Mouse (Mus musculus): ENCODE data around the gene Per1. TPM values are rescaled to one million over a fixed set of nuclear protein-coding genes. Genes with fewer than 3 reads are reported as not detected.

The Per1 gene
- polyA plus RNA-seq, 1 experiment from 2014 or later = 6.1 TPM

DNA sequence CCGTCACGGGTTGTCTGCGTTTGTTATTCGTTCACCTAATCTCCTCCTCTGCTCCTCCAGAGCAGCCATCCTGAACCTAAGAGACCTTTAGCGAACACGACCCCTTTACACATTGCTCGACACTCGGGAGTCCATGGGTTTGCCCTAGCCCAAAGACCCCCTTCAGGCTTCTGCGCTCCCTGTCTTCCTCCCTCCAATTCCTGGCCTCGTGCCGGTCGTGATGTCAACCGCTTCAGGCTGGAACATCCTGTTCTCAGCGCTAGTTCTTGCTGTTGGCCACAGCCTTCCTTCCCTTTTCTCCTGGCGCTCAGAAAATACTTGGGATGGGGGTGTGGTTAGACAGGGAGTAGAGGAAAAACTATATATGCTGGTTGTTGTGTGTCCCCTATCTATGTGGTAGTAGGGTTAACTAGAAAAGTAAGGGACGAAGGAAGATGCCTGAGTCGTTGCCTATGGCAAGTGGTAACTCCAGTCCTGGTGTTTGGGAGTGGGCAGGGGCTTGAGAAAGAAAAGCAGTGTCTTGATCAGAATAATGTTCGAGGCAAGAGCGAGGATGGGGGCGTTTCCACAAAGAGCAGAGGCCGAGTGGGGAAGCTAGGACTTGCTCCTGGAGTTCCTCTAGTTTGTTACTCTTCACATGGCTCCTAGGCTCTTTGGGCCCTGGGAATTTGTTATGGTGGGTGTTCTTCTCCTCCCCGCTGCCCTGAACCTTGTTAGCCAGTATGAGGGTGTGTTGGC lies 4.3 kb downstream of the Per1 start:
- 2% methylated on average over 22 of the region's 22 CpGs for WGBS
- Histone ChIP-seq H3K27me3 (replicated peaks; ENCODE audit: low read depth, poor library complexity, severe bottlenecking) (no peaks in the 10 kb centered on the region), H3K36me3 (replicated peaks) (peaks cover 39% of the 10 kb centered on the region), H3K4me1 (peaks cover 62% of the 10 kb centered on the region), H3K27ac (replicated peaks) (peak overlapping the region; percentile 80), H3K4me3 (peak overlapping the region; percentile 72), H3K9me3 (no peaks in the 10 kb centered on the region)
- no peak for DNase-seq (ENCODE audit: low spot score)

GRCm38 (mm10) chr11:69099915-69100345 lies 4.9 kb downstream of the Per1 start:
- peak; percentile 91 for DNase-seq (ENCODE audit: low spot score)
- Histone ChIP-seq H3K27ac (replicated peaks) (peak overlapping the region; percentile 80), H3K4me1 (peaks cover 59% of the 10 kb centered on the region), H3K9me3 (no peaks in the 10 kb centered on the region), H3K36me3 (replicated peaks) (peaks cover 45% of the 10 kb centered on the region), H3K27me3 (replicated peaks; ENCODE audit: low read depth, poor library complexity, severe bottlenecking) (no peaks in the 10 kb centered on the region), H3K4me3 (peak overlapping the region; percentile 72)
- WGBS = 2% methylated on average over 23 of the region's 23 CpGs

- no peaks in the 10 kb centered on the region for H3K27me3 ChIP-seq (replicated peaks; ENCODE audit: low read depth, poor library complexity, severe bottlenecking)
- peak overlapping the region; percentile 80 for H3K27ac ChIP-seq (replicated peaks)
- no peak for DNase-seq (ENCODE audit: low spot score)
- peaks cover 54% of the 10 kb centered on the region for H3K36me3 ChIP-seq (replicated peaks)
- WGBS = 90% methylated on average over 20 of the region's 20 CpGs
- H3K9me3 ChIP-seq = no peaks in the 10 kb centered on the region
- H3K4me1 ChIP-seq = peaks cover 52% of the 10 kb centered on the region
- peak overlapping the region; percentile 72 for H3K4me3 ChIP-seq
These were observed 5.8 kb downstream of the Per1 start for GRCm38 (mm10) chr11:69100639-69101360.

DNA sequence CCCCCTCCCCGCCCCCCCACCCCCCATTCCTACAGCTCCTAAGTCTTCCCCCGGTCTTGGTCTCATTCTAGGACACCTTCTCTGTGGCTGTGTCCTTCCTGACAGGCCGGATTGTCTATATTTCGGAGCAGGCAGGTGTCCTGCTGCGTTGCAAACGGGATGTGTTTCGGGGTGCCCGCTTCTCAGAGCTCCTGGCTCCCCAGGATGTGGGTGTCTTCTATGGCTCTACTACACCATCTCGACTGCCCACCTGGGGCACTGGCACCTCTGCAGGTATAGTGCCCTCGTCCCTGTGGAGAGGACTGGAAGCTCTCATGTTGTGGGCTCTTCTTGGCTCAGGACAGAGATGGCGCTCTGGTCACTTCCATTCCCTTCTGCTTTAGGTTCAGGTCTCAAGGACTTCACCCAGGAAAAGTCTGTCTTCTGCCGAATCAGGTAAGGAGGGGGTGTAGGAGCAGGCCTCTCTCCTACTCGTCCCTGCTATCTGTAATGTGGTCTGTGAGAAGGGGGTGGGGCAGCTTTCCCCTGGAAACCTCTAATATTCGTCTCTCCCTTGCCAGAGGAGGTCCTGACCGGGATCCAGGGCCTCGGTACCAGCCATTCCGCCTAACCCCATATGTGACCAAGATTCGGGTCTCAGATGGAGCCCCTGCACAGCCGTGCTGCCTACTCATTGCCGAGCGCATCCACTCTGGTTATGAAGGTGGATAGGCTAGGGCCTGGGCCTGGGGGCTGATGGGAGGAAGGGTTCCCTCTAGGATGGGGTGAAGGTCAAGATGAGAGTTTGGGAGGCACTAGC lies 6.8 kb downstream of the Per1 start:
- H3K36me3 ChIP-seq (replicated peaks) = peaks cover 64% of the 10 kb centered on the region
- WGBS = 89% methylated on average over 21 of the region's 21 CpGs
- no peak for DNase-seq (ENCODE audit: low spot score)

DNA sequence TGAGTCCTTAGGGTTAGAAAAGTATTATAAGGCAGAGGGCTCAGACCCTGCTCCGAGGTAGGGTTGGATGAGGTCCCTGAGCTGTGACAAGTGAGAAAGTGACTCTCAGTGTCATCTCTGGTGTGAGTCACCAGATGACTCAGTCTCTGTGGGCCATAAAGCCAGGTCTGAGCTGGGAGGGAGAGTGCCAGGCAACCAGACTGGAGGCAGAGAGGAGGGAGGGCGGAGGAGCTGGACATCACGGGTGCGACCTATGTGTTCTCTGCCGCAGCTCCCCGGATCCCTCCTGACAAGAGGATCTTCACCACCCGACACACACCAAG lies 7.3 kb downstream of the Per1 start:
- Histone ChIP-seq H3K27ac (replicated peaks) (no peak overlapping the region), H3K36me3 (replicated peaks) (peaks cover 69% of the 10 kb centered on the region), H3K27me3 (replicated peaks; ENCODE audit: low read depth, poor library complexity, severe bottlenecking) (no peaks in the 10 kb centered on the region), H3K4me3 (no peak overlapping the region), H3K9me3 (no peaks in the 10 kb centered on the region), H3K4me1 (peaks cover 36% of the 10 kb centered on the region)
- DNase-seq (ENCODE audit: low spot score) = no peak
- 92% methylated on average over 7 of the region's 7 CpGs for WGBS

More for the DNA sequence above, 6.8 kb downstream of the Per1 start:
- no peak overlapping the region; the same call in 1 of the 2 replicates for H3K4me3 ChIP-seq
- H3K27ac ChIP-seq (replicated peaks) = no peak overlapping the region
- H3K4me1 ChIP-seq = peaks cover 42% of the 10 kb centered on the region
- H3K27me3 ChIP-seq (replicated peaks; ENCODE audit: low read depth, poor library complexity, severe bottlenecking) = no peaks in the 10 kb centered on the region
- H3K9me3 ChIP-seq = no peaks in the 10 kb centered on the region

DNA sequence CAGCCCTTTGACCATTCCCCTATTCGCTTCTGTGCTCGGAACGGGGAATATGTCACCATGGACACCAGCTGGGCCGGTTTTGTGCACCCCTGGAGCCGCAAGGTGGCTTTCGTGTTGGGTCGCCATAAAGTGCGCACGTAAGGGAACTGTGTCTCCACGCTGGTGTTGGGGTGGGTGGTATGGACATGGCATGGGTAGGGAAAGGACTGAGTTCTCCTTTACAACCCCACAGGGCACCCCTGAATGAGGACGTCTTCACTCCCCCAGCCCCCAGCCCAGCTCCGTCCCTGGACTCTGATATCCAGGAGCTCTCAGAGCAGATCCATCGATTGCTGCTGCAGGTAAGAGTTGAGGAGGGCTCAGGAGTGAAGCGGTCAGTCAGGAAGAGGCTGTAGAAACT lies 8.1 kb downstream of the Per1 start:
- WGBS = 94% methylated on average over 14 of the region's 14 CpGs

GRCm38 (mm10) chr11:69103531-69104435 lies 8.8 kb downstream of the Per1 start:
- Histone ChIP-seq H3K36me3 (replicated peaks) (peaks cover 84% of the 10 kb centered on the region), H3K4me3 (peak overlapping the region; percentile 8; the same call in 1 of the 2 replicates)

More for the DNA sequence above, 8.1 kb downstream of the Per1 start:
- no peak overlapping the region for H3K4me3 ChIP-seq
- peaks cover 77% of the 10 kb centered on the region for H3K36me3 ChIP-seq (replicated peaks)
- H3K27me3 ChIP-seq (replicated peaks; ENCODE audit: low read depth, poor library complexity, severe bottlenecking) = no peaks in the 10 kb centered on the region
- DNase-seq (ENCODE audit: low spot score) = no peak
- peaks cover 28% of the 10 kb centered on the region for H3K4me1 ChIP-seq
- no peaks in the 10 kb centered on the region for H3K9me3 ChIP-seq
- no peak overlapping the region for H3K27ac ChIP-seq (replicated peaks)

DNA sequence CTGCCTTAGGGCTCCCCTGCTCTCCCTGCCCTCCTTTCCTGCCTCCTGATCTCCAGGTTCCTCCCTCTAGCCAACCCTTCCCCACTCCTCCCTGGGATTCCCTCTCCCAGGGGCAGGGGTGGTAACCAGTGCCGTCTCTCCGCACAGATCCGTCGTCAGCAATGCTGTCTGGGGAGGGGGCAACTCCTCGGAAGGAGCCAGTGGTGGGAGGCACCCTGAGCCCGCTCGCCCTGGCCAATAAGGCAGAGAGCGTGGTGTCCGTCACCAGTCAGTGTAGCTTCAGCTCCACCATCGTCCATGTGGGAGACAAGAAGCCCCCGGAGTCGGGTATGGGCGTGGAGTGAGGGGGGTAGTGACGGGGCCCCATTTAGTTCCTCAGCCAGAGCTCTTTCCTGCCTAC lies 9.5 kb downstream of the Per1 start:
- Histone ChIP-seq H3K9me3 (no peaks in the 10 kb centered on the region), H3K36me3 (replicated peaks) (peaks cover 91% of the 10 kb centered on the region), H3K27me3 (replicated peaks; ENCODE audit: low read depth, poor library complexity, severe bottlenecking) (no peaks in the 10 kb centered on the region), H3K4me1 (peaks cover 20% of the 10 kb centered on the region), H3K4me3 (peak overlapping the region; percentile 8; the same call in 1 of the 2 replicates), H3K27ac (replicated peaks) (no peak overlapping the region)
- 89% methylated on average over 14 of the region's 14 CpGs for WGBS
- DNase-seq (ENCODE audit: low spot score) = no peak

More at GRCm38 (mm10) chr11:69103531-69104435, 8.8 kb downstream of the Per1 start:
- no peak for DNase-seq (ENCODE audit: low spot score)
- Histone ChIP-seq H3K4me1 (peaks cover 22% of the 10 kb centered on the region), H3K27ac (replicated peaks) (no peak overlapping the region), H3K9me3 (no peaks in the 10 kb centered on the region), H3K27me3 (replicated peaks; ENCODE audit: low read depth, poor library complexity, severe bottlenecking) (no peaks in the 10 kb centered on the region)
- 94% methylated on average over 15 of the region's 15 CpGs for whole genome bisulfite sequencing

GRCm38 (mm10) chr11:69105227-69105626 lies 10.2 kb downstream of the Per1 start:
- peaks cover 19% of the 10 kb centered on the region for H3K4me1 ChIP-seq
- whole genome bisulfite sequencing = 89% methylated on average over 6 of the region's 6 CpGs
- H3K9me3 ChIP-seq = no peaks in the 10 kb centered on the region
- H3K4me3 ChIP-seq = no peak overlapping the region
- no peaks in the 10 kb centered on the region for H3K27me3 ChIP-seq (replicated peaks; ENCODE audit: low read depth, poor library complexity, severe bottlenecking)
- H3K36me3 ChIP-seq (replicated peaks) = peaks cover 92% of the 10 kb centered on the region
- no peak for DNase-seq (ENCODE audit: low spot score)
- H3K27ac ChIP-seq (replicated peaks) = no peak overlapping the region

GRCm38 (mm10) chr11:69105796-69106195 lies 10.8 kb downstream of the Per1 start:
- WGBS = 76% methylated on average over 2 of the region's 2 CpGs
- Histone ChIP-seq H3K36me3 (replicated peaks) (peaks cover 88% of the 10 kb centered on the region), H3K4me1 (peaks cover 15% of the 10 kb centered on the region)

GRCm38 (mm10) chr11:69106299-69106698 lies 11.3 kb downstream of the Per1 start:
- Histone ChIP-seq H3K4me1 (peaks cover 14% of the 10 kb centered on the region; the same call in 1 of the 2 replicates), H3K27ac (replicated peaks) (no peak overlapping the region), H3K9me3 (no peaks in the 10 kb centered on the region), H3K36me3 (replicated peaks) (peaks cover 83% of the 10 kb centered on the region), H3K4me3 (no peak overlapping the region), H3K27me3 (replicated peaks; ENCODE audit: low read depth, poor library complexity, severe bottlenecking) (0 out of 2 replicates have a peak, but pooled peaks cover under 1% of the 10 kb centered on the region)
- WGBS = 89% methylated on average over 11 of the region's 11 CpGs
- DNase-seq (ENCODE audit: low spot score) = no peak

More at GRCm38 (mm10) chr11:69105796-69106195, 10.8 kb downstream of the Per1 start:
- H3K9me3 ChIP-seq = no peaks in the 10 kb centered on the region
- no peak overlapping the region for H3K4me3 ChIP-seq
- no peaks in the 10 kb centered on the region for H3K27me3 ChIP-seq (replicated peaks; ENCODE audit: low read depth, poor library complexity, severe bottlenecking)
- no peak overlapping the region for H3K27ac ChIP-seq (replicated peaks)
- DNase-seq (ENCODE audit: low spot score) = no peak

Measured in embryonic facial prominence, embryonic 10.5 days (tissue).